Mouse (Mus musculus): ENCODE measurements at regions not wholly inside any gene's neighbourhood (a gene's known extent, or its start where the extent isn't known, plus 50 kb on each side); places are given as distances from the start of the nearest gene placed in this dataset.

DNA sequence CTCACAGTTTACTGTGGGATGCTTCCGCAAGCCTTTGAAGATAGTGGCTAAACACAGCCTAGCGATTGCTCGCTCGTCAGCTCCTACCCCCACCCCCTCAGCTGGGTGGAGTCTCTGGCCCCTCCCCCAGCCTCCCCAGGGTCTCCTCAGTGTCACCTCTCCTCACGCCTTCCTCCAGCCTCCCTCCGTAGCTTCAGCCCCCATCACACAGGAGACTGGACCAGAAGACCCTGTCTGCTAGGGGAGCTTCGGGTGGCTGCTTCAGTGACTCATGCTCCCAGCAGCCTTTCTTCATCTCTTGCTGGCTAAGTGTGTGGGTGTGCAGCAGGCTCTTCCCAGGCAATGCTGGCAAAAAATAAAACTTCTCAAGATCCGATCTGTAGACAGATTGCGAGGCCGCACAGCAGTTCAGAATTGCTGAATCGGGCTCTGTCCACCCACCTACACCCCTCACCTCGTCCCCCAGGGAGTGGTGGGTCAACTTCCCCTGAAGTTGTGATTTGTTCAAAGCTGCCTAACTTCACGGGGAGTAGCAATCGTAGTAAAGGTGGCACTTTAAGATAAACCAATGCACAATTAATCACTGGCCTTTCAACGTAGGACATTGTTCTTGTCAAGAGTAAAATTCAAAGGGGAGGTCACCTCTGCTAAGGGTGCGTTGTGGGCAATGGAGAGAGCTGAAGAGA, 61.2 kb upstream of the Ankrd28 start:
- intact Hi-C loops (cut with DNase I) = loop anchor here (2.0 kb wide), 2 partner anchors 35 to 61 kb away; partner anchors contain the start of gene Ankrd28
- peak; percentile 60 to 87 for DNase-seq (ENCODE audit: low spot score in 2 of 2)

DNA sequence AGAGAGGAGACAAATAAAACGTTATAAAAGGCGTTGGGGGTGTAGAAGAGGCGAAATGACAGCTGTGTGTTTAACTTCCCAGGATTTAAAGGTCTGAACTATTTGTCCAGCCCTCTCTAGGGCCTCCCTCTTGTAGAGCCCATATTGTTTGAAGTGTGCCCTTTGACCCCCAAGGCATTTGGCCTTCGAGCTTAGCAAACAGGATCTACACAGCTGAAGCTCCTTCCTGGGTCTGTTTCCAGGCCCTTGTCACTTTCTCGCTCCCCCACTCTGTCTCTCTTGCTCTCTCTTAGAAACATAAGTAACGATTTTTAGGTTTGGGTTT, 61.7 kb upstream of the Ankrd28 start:
- intact Hi-C loops (cut with DNase I) = loop anchor here (2.0 kb wide), 1 partner anchor 35 kb away; no protein-coding TSS in a partner anchor
- DNase-seq (ENCODE audit: low spot score in 2 of 2) = no peak

DNA sequence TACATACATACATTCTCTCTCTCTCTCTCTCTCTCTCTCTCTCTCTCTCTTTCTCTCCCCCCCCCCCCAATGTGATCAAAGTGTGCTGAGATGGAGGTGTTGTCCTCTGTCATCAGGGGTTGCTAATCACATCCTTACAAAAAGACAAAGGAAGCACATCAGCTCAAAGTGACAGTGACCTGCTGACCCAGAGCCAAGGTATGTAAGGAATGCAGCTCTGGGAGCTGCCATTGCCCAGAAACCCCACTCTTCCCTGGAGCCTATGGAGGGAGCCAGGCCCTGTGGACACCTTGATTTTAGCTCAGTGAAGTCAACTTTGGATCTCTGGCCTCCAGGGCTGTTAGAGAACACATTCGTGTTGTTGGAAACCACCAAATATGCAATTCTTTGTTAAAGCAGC, 66.0 kb upstream of the Ankrd28 start:
- intact Hi-C loops (cut with DNase I) = no loop called here
- no peak for DNase-seq (ENCODE audit: low spot score in 2 of 2)

DNA sequence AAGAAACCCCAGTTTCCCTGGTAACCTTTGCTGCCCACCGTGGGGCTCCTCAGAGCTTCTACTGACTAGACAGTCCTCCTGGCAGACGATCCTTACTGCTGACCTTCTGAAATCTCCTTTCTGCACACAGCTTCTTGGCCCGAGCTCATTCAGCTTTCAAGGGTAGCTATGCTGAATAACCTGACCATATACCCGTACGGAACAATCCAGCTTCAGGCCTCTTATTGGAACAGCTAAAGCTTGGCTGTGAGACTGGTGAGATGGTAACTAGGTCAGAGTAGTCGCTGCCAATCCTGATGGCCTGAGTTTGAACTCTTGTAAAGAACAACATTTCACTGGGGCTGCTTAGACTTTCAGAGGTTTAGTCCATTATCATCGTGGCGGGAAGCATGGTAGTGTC, 69.1 kb upstream of the Ankrd28 start:
- no peak for DNase-seq (ENCODE audit: low spot score in 2 of 2)
- intact Hi-C loops (cut with DNase I) = no loop called here

DNA sequence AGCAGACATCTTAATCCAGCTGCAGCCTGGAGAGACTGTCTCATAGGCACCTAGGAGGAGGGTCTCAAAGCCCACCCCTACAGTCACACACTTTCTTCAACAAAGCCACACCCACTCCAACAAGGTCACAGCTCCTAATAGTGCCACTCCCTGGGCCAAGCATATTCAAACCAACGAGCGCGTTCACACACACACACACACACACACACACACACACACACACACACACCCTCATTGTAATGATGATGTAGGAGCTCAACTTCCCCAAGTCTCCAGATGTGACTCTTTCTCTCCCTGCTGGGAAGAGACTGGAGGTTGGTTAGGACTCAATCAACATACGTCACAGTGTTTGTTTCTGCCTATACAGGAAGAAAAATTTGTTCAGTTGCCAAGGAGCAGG, 69.5 kb upstream of the Ankrd28 start:
- intact Hi-C loops (cut with DNase I) = no loop called here
- DNase-seq (ENCODE audit: low spot score in 2 of 2) = no peak

DNA sequence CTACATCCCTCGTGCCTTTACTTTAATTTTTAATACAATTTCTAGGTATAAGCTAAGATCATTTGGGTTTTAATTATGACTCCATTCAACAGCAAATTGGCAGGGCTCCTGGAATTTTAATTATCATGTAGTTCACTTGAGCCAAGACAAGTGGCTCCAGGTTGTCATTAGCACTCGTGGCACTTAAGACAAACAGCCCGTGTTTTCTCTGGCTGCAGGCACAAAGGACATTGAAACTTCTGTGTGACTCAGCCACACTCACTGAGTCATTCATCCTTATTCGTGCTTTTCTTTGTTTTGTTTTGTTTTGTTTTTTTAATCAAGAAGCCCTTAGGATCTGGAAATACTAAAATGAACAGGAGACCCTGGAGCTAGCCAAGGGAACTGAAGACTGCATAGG, 71.5 kb upstream of the Ankrd28 start:
- DNase-seq (ENCODE audit: low spot score in 2 of 2) = no peak

DNA sequence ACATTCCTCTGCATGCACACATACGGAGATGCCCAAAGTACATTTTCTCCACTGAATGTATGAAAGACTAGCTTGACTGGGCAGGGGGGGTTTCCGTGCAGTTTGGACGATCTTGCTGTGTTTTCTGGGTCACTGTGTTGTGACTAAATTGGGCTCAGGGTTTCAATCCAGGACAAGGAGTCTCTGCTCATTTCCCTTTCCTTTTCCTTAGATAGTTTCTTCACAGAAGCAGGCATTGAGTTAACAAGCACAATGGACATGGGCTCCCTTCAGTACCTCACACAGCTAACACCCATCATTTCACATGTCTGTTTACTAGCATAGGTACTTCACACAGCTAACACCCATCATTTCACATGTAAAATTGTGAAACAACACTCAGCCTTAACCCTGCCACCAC, 73.2 kb upstream of the Ankrd28 start:
- DNase-seq (ENCODE audit: low spot score in 2 of 2) = no peak
- intact Hi-C loops (cut with DNase I) = no loop called here

More for the DNA sequence above, 71.5 kb upstream of the Ankrd28 start:
- intact Hi-C loops (cut with DNase I) = no loop called here

DNA sequence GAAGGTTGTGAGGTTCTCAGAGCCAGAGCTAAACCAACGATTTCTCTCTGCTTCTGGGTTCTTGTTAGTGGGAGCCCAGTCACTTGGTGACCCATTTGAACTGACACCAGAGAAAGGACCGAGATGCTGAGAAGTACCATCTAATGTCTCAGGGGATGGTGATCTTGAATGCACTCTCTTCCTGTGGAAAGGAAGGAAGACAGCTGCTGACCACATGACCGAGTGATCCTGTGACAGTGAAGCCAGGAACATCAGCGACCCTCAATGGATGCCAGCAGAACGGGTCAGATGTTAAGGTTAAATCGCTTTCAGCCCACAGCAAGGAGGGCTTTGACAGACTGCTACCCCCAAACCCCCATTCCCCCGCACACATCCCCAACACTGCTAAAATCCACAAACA, 78.1 kb upstream of the Ankrd28 start:
- intact Hi-C loops (cut with DNase I) = no loop called here

DNA sequence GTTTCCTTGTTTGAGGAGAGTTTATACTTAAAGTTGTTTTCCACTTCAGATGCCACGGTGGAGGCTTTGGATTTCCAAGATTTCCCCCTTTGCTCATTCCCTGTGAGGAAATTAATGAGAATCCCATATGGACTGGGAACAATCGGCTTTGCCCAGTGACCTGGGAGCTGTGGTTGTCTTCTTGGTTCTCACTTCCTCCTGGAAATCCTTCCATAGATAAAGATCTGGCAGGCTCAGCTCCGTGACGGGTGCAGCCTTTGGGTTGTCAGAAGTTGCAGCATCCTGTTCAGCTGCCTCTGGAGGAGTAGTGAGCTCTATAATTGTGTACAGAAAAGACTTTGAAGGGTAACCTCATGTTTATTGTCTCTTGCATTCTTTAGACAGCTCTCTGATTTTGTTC, 78.8 kb upstream of the Ankrd28 start:
- intact Hi-C loops (cut with DNase I) = no loop called here
- DNase-seq (ENCODE audit: low spot score in 2 of 2) = no peak

More for the DNA sequence above, 78.1 kb upstream of the Ankrd28 start:
- no peak for DNase-seq (ENCODE audit: low spot score in 2 of 2)

DNA sequence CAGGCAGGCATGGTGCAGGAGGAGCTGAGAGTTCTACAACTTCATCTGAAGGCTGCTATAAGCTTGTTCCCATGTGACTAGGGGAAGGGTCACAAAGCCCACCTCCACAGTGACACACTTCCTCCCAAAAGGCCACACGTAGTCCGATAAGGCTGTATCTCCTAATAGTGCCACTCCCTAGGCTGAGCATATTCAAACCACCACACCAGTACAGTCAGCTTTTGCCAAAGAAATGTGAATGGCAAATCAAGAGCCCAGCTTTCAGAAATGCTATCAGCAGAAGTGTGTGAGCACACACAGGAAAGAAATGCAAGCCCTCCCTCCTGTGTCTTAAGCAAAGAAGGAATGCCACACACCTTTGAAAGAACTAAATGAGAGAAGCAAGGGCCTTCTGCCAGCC, 80.4 kb upstream of the Ankrd28 start:
- DNase-seq (ENCODE audit: low spot score in 2 of 2) = no peak
- intact Hi-C loops (cut with DNase I) = no loop called here

DNA sequence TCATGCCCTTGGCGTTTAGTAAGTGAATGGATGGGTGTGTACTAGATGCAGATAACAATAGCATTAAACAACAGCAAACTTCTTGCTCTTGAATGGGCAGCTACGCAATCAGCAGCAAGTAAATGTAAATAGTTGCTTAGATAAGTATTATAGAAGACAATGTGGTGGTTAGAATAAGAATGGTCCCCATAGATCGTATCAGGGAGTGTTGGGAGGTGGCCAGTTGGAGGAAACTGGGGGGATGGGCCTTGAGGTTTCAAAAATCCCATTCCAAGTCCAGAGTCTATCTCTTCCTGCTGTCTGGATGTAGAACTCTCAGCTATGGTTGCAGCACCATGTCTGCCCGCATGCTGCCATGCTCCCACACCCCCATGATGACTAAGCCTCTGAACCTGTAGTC, 88.0 kb upstream of the Ankrd28 start:
- no peak for DNase-seq (ENCODE audit: low spot score in 2 of 2)
- intact Hi-C loops (cut with DNase I) = no loop called here

DNA sequence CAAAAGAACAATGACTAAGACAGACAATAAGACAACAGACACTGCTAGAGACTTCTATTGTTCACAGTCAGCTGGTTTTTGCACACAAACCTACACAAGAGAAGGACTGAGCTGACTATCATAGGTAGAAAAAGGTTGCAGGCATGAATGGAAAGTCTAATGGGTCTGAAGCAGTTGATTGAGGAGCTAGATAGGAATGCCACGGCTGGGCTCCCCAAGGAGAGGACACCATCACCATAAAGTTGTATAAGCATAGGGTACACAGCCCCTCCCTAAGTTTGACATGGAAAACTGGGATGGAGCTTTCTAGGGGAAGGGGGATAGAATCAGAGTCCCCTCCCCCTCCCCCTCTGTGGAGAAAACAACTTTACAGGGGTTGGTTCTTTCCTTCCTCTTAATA, 88.5 kb upstream of the Ankrd28 start:
- no peak for DNase-seq (ENCODE audit: low spot score in 2 of 2)
- intact Hi-C loops (cut with DNase I) = no loop called here

DNA sequence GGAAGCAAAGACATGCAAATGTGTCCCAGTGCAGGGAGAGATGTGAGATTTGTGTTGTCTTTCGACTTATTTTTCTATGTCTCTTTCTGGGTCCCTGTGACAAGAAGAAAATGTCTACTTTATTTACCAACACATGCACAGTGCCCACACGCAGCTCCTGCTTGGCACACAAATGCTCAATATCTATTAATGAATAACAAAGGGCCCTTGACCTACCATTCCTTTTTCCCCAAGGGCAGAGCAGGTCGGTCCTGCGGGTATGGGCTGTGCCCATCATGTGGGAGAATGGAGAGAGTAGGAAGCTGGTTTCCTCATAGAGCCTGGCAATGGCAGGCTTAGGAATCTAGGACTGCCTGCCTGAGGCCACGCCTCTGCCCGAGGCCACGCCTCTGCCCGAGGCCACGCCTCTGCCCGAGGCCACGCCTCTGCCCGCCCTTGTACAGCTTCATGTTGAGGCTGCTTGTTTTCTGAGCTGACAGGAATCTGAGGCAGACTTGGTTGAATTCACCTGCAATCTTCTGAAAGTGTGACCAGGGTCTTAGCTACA, 98.8 kb upstream of the Ankrd28 start:
- no peak for DNase-seq (ENCODE audit: low spot score in 2 of 2)
- intact Hi-C loops (cut with DNase I) = no loop called here

DNA sequence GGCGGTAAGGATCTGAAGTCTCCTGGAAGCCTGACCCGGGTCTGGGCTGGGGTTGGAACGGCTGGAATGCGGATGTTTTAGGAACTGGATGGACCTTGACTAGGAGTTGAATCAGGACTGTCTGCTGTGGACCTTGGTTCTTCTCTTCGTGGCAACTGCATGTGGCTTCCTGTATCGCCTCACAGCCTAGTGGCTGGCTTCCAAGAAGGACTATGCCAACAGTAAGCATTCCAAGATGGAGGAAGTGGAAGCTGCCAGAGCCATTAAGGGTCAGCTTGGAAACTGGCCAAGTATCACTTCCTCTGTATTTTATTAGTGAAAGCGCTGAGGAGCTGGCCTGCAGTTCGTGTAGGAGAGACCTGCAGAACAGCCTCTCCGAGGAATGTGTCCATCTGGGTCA, 98.4 kb upstream of the Galnt15 start:
- peak; percentile 21 to 47 for DNase-seq (ENCODE audit: low spot score in 2 of 2)
- intact Hi-C loops (cut with DNase I) = loop anchor here (5.0 kb wide), 2 partner anchors 73 to 268 kb away; no protein-coding TSS in a partner anchor

DNA sequence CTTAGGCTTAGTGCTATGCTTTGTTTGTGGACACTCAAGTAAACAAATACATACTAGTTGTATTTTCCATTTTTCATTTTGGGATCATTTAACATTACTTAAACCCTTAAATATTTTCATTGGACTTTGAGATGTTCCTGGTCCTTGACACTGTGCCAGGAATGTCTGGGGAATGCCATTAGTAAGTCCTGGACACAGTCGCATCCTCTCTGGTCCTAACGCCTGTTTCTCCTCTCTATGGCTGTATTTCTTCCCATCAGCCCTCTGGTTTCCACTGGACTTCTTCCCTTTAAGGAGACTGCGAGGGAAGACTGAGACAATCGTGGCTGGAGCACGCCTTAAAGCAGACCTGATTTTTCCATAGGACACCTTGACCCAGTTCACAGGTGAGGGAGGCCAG, 96.8 kb upstream of the Galnt15 start:
- no peak for DNase-seq (ENCODE audit: low spot score in 2 of 2)
- intact Hi-C loops (cut with DNase I) = loop anchor here (5.0 kb wide), 2 partner anchors 75 to 270 kb away; no protein-coding TSS in a partner anchor

DNA sequence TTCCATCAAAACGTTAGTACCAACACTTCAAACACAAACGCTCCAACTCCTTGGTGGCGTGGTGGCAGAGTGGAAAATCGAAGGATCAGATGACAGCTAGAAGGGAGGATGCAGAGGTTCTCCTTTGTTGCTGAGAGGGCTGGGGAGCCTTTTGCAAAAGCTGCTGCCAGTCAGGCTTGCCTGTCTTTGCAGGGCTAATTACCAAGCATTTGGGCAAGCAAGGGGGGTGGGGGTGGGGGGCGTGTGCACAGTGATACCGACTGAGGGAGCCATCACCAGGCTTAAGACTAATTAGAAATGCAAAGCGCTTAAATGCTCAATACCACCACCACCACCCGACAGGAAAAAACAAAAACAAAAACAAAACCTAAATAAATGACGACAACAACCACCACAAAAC, 95.3 kb upstream of the Galnt15 start:
- intact Hi-C loops (cut with DNase I) = loop anchor here (5.0 kb wide), 2 partner anchors 76 to 271 kb away; no protein-coding TSS in a partner anchor
- DNase-seq (ENCODE audit: low spot score in 2 of 2) = peak in 1 of 2 experiments; percentile 9

DNA sequence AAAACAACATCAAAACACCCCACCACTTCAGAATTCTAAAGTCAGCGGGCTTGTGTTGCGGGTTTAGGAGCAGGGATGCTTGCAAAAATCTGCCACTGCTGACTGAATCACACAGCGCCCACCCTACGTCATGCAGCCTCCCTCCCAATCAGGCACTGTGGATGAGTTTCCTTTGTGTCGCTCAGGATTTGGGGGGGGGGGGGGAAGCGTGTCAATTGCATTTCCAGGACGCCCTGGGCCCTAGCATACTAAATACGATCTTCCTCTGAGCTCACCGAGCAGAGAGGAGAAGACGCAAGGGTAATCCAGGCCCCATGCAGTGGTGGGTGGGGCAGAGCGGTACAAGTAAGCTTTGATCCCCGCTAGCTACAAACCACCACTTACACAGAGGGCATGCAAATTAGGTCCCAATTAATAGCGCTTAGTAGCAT, 94.9 kb upstream of the Galnt15 start:
- intact Hi-C loops (cut with DNase I) = loop anchor here (1.0 to 5.0 kb wide), 3 partner anchors 77 to 272 kb away; partner anchors contain the start of gene Ankrd28
- DNase-seq (ENCODE audit: low spot score in 2 of 2) = peak; percentile 57 to 66

DNA sequence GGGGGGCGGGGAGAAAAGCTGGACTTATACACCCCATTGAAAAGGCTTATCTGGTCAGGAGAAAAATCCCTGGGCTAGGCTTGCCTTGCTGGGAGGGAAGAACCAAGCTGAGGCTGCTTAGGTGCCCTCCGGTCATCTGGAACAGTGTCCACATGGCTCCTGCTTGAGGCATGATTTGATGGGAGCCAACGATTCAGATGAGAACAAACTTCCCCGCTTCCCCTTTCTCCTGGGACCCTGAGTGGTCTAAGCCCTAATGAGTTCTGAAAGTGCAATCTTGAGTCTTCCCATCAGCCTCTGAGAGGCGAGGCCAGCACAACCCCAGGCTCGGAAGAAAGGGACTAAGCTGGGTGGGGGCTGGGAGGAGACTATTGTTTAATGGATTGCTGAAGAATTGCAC, 94.5 kb upstream of the Galnt15 start:
- intact Hi-C loops (cut with DNase I) = loop anchor here (1.0 to 5.0 kb wide), 3 partner anchors 77 to 272 kb away; partner anchors contain the start of gene Ankrd28
- DNase-seq (ENCODE audit: low spot score in 2 of 2) = peak in 1 of 2 experiments; percentile 12

DNA sequence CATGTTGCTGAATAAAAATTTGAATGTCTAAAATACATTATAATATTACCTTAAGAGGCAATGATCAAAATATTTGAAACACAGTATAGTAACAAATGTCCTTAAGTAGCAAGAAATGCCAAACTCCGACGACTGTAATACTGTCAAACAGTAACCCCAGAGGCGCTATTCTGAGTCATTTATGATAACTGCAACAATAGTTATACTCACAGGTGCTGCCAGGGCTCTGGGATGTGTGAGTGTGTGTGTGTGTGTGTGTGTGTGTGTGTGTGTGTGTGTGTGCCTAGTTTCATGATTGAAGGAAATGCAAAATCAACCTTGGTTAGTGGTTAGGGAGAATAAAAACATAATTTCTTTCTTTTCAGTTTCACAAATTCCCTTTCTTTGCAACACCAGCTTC, 94.0 kb upstream of the Galnt15 start:
- intact Hi-C loops (cut with DNase I) = loop anchor here (1.0 to 5.0 kb wide), 3 partner anchors 77 to 272 kb away; partner anchors contain the start of gene Ankrd28
- DNase-seq (ENCODE audit: low spot score in 2 of 2) = no peak

DNA sequence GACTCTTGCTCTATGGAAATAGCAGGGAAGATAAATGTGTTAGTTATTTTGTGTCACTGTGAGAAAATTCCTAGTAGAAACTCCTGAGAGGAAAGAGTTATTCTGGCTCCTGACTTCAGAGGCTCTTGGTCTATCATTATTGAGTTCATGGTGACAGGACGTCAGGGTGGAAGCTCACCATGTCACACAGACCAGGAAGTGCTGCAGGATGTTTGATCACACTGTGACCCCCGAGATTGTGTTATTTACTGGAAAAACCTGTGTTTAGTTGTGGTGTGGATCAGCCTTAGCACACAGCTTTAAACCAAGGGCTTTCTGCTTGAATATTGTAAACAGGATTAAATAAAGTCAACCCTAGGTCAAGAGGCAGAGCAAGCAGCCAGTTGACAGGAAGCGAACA, 93.4 kb upstream of the Galnt15 start:
- intact Hi-C loops (cut with DNase I) = no loop called here

DNA sequence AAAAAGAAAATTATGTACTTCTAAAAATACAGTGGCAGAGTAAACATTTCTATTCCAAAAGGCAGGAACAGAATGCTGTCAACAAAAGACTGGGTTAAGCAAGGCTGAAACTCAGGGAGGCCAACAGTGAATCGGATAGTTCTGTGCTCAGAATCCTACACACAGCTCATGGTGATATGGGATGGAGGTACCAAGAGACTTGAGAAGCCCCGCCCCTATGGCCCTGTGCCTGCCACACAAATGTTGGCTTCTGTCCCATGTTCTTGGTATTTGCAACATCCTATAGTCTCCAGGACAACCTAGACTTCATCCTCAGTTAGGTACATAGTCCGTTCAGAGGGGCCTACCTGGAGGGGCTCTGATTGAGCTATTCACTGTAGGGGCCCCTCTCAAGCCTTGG, 92.2 kb upstream of the Galnt15 start:
- DNase-seq (ENCODE audit: low spot score in 2 of 2) = no peak
- intact Hi-C loops (cut with DNase I) = no loop called here

More for the DNA sequence above, 93.4 kb upstream of the Galnt15 start:
- DNase-seq (ENCODE audit: low spot score in 2 of 2) = no peak

All from left cerebral cortex, postnatal 25 days (tissue).